Mouse (Mus musculus): ENCODE data around the gene Lrrc20.

The Lrrc20 gene

GRCm38 (mm10) chr10:61516866-61517265 lies 41.3 kb downstream of the Lrrc20 start:
- no peak for DNase-seq (ENCODE audit: low spot score in 2 of 2)

DNA sequence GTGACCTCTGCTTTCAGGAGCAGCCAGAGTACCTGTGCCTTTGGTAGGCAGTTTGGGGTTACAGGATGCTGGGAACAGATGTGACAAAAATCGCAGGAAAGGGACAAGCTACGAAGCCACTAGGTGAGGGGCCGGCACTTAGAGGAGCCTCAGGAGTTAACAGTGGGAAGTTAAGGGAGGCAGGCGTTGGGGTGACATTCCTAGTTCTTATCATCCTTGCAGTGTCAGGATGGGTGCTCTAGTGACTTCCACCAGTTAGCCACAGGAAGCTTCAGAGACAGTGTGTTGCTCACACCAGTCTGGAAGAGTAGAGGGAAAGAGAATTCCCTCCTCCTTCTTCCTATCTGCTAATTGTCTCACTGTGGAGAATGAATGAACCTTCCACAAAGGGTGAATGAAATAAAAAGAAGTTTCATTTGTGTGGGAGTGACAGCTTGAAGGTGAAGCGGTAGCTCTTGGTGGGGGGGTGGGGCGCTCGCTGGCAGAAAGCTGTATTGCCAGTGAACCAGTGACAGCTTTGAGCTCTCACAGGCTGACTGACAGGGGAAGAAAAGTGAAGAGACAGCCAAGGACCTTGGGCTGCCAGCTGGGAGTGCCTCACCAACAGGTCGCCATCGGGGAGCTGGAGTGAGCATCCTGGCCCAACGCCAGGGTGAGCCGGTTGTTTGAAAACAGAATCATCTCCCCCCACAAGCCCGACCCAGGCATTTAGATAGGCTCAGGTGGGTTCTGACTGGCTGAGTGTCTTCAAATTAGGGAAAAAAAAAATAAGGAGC lies 41.9 kb downstream of the Lrrc20 start:
- DNase-seq (ENCODE audit: low spot score in 2 of 2), result no peak

DNA sequence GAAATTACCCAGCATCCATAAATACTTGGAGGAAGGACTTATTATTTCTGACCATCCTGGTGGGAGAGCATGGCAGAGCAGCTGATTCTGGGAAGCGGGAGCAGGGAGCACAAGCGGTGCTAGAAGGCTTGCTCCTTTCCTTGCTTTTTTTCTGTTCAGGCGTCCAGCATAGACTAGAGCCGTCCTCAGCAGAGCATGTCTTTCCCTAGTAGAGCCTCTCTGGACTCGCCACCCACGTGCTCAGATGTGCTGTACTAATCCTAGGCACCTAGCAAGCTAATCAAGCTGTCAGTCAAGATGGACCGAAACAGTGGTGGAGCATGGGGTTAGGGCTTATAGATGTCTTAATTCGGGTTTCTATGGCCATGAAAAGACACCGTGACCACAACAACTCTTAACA lies 42.7 kb downstream of the Lrrc20 start:
- no peak for DNase-seq (ENCODE audit: low spot score in 2 of 2)

GRCm38 (mm10) chr10:61519491-61519890 lies 43.9 kb downstream of the Lrrc20 start:
- DNase-seq (ENCODE audit: low spot score in 2 of 2), result no peak

DNA sequence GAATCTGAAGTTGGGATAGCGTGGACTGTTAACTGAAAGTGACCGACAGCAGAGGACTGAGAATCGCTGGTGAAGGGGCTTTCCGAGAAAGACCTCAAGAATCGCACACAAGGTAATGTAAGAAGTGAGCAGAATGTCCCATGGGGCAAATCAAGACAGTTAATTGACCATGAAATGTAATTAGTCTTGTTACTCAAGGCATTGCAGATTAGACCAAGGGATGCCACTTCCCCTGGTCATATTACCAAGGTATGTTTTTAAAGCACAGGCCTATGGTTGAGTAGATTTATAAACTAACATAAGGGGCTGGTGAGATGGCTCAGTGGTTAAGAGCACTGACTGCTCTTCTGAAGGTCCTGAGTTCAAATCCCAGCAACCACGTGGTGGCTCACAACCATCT lies 45.1 kb downstream of the Lrrc20 start:
- no peak for DNase-seq (ENCODE audit: low spot score in 2 of 2)

- DNase-seq (ENCODE audit: low spot score in 2 of 2), result no peak
These were observed 55.3 kb downstream of the Lrrc20 start for GRCm38 (mm10) chr10:61530936-61531335.

DNA sequence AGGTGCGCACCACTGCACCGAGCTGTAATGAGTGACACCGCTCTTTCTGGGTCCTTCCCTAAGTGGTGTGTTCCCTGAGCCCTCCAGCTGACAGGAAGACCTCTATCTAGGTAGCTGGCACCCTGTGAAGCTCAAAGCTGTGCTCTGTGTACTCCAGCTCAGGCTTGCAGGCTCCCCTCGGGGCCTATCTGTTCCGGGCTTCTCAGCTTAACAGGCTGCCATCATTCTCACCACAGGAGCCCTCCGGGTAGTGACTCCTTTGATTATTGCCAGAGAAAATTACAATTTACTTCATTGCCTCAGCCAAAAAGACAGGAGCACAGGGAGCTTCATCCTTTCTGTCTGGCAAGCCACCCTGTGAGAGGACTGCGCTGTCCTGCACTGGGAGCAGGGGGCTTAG lies 57.7 kb downstream of the Lrrc20 start:
- no peak for DNase-seq (ENCODE audit: low spot score in 2 of 2)

DNA sequence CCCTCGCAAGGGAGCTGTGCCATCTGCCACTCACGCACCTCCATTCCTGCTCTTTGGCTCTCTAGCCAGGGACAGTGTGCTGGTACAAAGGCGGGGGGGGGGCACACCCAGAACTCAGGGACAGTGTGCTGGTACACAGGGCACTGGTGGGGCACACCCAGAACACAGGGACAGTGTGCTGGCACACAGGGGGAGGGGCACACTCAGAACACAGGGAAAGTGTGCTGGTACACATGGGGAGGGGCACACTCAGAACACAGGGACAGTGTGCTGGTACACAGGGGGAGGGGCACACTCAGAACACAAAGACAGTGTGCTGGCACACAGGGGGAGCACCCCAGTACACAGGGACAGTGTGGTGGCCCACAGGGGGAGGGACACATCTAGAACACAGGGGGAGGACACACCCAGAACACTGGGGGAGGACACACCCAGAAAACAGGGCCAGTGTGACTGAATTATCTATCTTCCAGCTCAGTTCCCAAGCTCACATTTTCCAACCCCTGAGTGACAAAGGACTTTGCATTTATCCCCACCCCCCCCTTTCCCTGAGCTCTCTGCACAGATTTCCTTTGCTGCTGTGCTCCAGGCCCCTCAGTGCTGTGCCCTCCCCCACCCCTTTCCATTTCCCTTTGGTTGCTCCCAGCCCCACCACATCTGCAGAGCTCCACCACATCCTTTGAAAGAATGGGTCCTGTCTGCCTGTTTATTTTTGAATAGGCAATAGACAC lies 58.9 kb downstream of the Lrrc20 start:
- DNase-seq (ENCODE audit: low spot score in 2 of 2), result no peak

GRCm38 (mm10) chr10:61535441-61535840 lies 59.8 kb downstream of the Lrrc20 start:
- no peak for DNase-seq (ENCODE audit: low spot score in 2 of 2)

DNA sequence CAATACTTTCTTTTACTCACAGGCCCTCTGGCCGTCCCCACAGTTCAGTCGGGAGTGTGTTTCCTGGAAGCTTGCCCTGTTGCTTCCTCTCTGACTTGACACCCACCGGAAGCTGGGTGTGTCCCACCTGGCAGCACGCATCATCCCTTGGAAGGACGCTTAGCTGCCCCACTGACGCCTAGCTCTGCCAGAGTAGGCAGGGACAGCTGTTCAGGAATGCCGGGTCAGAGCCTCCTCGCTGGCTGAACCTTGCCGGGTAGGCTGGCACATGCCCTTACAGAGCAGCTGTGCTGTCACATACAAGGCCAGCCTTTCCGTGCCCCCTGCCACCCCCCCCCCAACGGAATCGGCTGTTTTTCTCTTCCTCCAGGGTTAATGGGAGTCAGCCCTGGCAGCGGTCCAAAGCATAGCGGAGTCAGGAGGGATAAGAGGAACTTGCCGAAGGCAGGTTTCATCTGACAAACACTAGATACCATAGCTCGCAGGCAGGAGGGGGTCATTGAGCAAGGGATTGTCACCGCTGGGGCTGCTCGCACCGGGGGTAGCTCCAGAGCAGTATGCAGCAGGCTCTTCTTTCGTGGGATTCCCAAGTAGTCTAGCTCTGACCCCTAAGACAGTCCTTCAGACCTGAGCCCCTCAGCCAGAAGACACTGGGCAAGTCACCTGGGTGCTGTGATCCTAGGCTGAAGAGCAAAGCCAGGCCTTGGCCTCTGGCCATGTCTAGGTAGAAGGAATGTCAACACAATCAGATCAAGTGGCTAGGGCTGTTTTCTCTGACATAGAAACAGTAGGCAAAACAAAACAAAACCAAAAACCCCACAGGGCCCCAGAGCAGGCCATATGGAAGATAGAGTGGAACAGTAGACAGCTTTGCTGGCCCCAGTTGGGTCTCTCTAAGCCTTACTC lies 60.8 kb downstream of the Lrrc20 start:
- no peak for DNase-seq (ENCODE audit: low spot score in 2 of 2)

DNA sequence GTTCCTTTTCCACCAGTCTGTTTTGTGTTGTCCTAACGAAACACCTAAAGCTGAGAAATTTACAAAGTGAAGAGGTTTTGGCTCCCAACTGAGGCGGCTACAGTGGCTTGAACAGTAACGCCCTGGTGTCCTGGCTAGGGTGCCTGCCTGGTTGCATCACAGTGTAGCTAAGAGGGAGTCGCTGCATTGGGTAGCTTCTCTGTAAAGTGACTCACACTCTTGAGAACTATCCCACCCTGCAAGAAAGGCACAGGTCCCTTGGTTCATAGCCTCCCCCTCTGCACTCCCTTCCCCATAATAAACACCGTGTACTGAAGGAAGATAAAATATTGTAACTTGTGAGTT lies 61.4 kb downstream of the Lrrc20 start:
- DNase-seq (ENCODE audit: low spot score in 2 of 2), result no peak

DNA sequence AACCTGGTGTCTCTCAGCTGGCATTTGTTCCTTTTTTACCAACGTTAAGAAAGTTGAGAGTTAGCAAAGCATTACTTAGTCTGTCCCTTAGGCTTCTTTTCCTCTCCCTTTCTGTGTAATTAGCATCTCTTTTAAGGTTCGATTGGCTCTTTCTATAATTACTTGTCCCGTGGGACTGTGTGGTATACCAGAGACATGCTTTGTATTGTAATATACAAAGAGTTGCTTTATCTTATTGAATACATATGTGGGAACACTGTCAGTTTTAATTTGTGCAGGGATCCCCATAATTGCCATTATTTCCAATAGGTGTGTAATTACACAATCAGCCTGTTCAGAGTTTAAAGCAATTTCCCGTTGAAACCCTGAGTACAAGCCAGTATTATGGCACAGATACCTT lies 62.8 kb downstream of the Lrrc20 start:
- DNase-seq (ENCODE audit: low spot score in 2 of 2), result no peak

DNA sequence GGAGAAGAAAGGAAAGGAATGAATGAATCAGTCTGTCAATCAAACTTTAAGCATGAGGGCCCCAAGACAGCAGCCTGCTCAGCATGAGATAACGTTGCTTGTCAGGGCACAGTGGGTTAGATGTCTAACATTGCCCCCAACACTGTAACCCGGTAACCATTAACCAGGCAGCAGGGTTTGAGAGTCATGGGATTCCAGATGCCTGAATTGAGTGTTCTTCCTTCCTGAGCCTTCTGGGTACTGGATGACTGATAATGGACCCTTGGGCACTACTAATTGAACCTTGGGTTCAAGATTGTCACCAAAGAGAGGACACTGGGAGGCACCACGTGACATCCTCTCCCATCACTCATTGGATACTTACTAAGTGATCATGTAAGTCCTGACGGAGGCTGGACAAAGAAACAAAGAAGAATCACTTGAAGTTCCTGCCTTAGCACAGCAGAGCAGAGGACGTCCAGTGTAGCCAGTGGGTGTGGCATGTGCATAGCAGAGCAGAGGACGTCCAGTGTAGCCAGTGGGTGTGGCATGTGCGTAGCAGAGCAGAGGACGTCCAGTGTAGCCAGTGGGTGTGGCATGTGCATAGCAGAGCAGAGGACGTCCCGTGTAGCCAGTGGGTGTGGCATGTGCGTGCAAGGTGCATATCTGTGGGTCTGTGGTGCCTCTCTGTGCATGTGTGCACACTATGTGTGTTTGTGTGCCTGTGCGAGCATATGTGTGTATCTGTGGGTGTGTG lies 68.7 kb downstream of the Lrrc20 start:
- no peak for DNase-seq (ENCODE audit: low spot score in 2 of 2)

GRCm38 (mm10) chr10:61544863-61545240 lies 69.3 kb downstream of the Lrrc20 start:
- DNase-seq (ENCODE audit: low spot score in 2 of 2), result no peak

GRCm38 (mm10) chr10:61550106-61550505 lies 74.5 kb downstream of the Lrrc20 start:
- no peak for DNase-seq (ENCODE audit: low spot score in 2 of 2)

DNA sequence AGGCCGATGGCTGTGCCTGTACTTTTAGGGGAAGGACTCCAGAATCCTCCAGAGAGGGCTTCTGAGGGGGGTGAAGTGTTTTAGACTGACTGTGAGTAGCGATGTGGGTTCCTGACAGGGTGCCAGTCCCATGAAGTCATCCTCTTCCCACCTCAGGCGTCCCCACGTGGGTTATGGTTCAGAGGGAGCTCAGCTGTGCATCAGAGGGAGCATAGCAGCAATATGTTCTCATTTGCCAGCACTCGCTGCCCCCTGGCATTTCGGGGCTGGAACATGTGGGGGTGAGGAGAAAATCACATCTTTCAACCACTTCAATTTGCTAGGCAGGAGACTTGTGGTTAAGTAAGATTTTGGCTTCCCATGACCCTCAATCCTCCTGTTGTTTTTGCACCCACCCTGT lies 79.6 kb downstream of the Lrrc20 start:
- no peak for DNase-seq (ENCODE audit: low spot score in 2 of 2)

- no peak for DNase-seq (ENCODE audit: low spot score in 2 of 2)
These were observed 83.0 kb downstream of the Lrrc20 start for GRCm38 (mm10) chr10:61558631-61559030.

DNA sequence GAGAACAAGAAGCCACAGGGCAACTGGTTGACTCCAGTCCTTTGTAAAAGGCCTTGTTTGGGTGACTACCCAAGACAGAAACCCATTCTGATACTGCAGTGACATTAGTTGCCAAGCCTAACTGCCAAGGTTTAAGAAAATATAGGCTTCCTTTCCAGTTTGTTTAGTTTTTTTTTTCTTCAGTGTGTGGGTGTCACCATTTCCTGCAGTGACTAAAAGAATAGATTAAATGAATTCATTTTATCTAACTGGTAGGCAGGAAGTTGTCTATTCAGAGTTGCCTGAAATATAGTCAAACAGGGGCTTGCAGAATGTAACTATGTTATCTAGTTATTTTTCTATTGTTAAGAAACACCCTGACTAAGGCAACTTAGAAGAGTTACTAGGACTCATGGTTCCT lies 83.9 kb downstream of the Lrrc20 start:
- no peak for DNase-seq (ENCODE audit: low spot score in 2 of 2)

DNA sequence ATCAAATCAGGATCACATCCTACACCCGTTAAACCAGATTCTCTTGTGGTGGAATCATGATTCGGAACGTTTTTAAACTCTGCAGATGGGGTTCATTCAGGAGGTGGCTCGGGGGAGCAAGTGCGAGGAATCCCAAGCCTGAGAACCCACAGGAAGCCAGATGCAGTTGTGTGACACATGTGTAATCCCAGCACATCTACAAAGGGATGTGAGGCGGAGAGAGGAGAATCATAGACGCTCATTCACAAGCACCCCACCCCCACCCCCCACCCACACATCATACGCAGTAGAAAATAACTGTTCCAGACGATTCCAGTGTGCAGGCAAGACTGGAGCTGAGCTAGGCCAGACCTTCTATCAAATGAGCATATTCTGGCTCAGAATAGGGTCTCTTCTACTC lies 87.9 kb downstream of the Lrrc20 start:
- peak in 1 of 2 experiments; percentile 18 for DNase-seq (ENCODE audit: low spot score in 2 of 2)

GRCm38 (mm10) chr10:61564408-61564807 lies 88.8 kb downstream of the Lrrc20 start:
- no peak for DNase-seq (ENCODE audit: low spot score in 2 of 2)

DNA sequence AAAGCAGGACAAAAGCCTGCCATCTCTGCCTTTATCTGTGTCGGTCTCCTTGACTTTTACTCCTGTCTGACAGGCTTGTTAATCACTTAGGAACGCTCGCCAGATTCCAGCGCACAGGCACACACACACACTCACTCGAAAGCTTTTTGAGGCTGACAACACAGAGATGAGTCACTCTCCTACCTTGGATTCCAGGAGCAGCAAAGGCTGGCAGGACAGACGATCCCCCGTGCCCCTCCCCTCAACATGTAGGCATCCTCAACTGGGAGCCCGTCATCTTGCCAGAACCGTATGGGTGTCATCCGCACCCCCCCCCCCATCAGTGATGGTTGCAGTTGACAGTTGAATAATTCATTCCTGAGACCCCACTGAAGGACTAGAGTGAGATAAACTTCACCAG lies 94.6 kb downstream of the Lrrc20 start:
- no peak for DNase-seq (ENCODE audit: low spot score in 2 of 2)

- DNase-seq (ENCODE audit: low spot score in 2 of 2), result no peak
These were observed 96.5 kb downstream of the Lrrc20 start for GRCm38 (mm10) chr10:61572126-61572525.

Measured in left cerebral cortex, adult 9 months (tissue).